Mouse (Mus musculus): ENCODE results near the gene Cars2. TPM values are rescaled to one million over a fixed set of nuclear protein-coding genes. Genes with fewer than 3 reads are reported as not detected.
"Not testable (repeated sequence)": the region's sequence is repeated elsewhere in the genome, so short reads cannot be mapped to it uniquely, and the experiment has no call there.

Cars2 gene
- polyA plus RNA-seq, 1 experiment from 2014 or later = 23.8 TPM

GRCm38 (mm10) chr8:11477811-11478761 lies 72.5 kb downstream of the Cars2 start, which contains the start of gene Rab20:
TSS of gene Rab20 (minus strand) at chr8:11478710.
- peak within 1 kb of the TSS; percentile 75 for H3K4me2 ChIP-seq (replicated peaks)
- H3K9me3 ChIP-seq = no peaks in the 10 kb centered on the region
- ATAC-seq = peak; percentile 74
- H3K4me3 ChIP-seq (replicated peaks) = peak within 1 kb of the TSS; percentile 44
- no peaks in the 10 kb centered on the region for H3K36me3 ChIP-seq
- H3K27ac ChIP-seq = no peak within 1 kb of the TSS
- peaks cover 21% of the 10 kb centered on the region for H3K4me1 ChIP-seq (replicated peaks)
- H3K9ac ChIP-seq (replicated peaks) = peak within 1 kb of the TSS; percentile 24; the same call in 1 of the 2 replicates
- WGBS = under 1% methylated on average over 65 of the region's 69 CpGs
- H3K27me3 ChIP-seq = peaks cover 91% of the 10 kb centered on the region

DNA sequence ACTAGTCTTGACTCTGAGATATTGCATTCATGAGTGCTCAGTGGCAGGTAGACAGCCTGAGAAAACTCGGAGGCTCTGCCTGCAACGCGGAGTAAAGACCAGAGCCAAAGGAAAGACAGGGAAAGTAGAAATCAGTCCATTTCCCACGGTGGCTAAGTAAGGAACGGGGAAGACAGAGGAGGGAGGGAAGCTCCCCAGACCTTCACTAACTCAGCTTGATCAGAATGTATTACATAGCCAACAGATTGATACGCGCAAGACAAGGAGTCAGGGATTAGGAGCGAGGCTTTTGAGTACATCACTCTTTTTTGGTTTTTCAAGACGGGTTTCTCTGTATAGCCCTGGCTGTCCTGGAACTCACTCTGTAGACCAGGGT lies 73.4 kb downstream of the Cars2 start:
- Histone ChIP-seq H3K9me3 (no peaks in the 10 kb centered on the region), H3K4me3 (replicated peaks) (peak overlapping the region; percentile 44), H3K36me3 (no peaks in the 10 kb centered on the region), H3K4me2 (replicated peaks) (peak overlapping the region; percentile 75), H3K27me3 (peaks cover 92% of the 10 kb centered on the region), H3K4me1 (replicated peaks) (peaks cover 21% of the 10 kb centered on the region), H3K27ac (no peak overlapping the region), H3K9ac (replicated peaks) (no peak overlapping the region)
- WGBS = 6% methylated on average over 9 of the region's 9 CpGs
- no peak for ATAC-seq

GRCm38 (mm10) chr8:11476338-11477177 lies 74.0 kb downstream of the Cars2 start:
- no peak for ATAC-seq
- H3K27ac ChIP-seq = no peak overlapping the region
- H3K27me3 ChIP-seq = peaks cover 89% of the 10 kb centered on the region
- WGBS = 5% methylated on average over 24 of the region's 24 CpGs
- H3K4me3 ChIP-seq (replicated peaks) = peak overlapping the region; percentile 11
- H3K4me1 ChIP-seq (replicated peaks) = peaks cover 21% of the 10 kb centered on the region
- H3K36me3 ChIP-seq = no peaks in the 10 kb centered on the region
- H3K9ac ChIP-seq (replicated peaks) = no peak overlapping the region
- peak overlapping the region; percentile 29 for H3K4me2 ChIP-seq (replicated peaks)
- no peaks in the 10 kb centered on the region for H3K9me3 ChIP-seq

DNA sequence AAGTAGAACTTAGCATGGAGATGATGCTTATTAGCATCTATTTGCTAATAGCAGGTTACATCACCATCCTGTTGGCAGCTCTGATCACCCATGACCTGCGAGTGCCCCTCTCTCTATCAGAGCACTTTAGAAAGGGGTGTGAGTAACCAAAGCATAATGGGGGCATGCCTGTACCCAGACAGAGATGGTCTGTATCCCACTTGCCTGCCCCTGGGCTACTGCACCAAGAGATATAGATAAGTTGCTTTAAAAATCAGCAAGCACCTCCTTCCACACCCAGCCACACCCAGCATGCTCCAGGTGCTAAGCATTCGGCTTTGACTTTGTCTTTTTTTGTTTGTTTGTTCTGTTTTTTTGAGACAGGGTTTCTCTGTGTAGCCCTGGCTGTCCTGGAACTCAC lies 74.7 kb downstream of the Cars2 start:
- Histone ChIP-seq H3K27me3 (peaks cover 84% of the 10 kb centered on the region), H3K4me1 (replicated peaks) (peaks cover 21% of the 10 kb centered on the region), H3K4me3 (replicated peaks) (no peak overlapping the region), H3K4me2 (replicated peaks) (no peak overlapping the region), H3K36me3 (no peaks in the 10 kb centered on the region), H3K27ac (no peak overlapping the region), H3K9me3 (no peaks in the 10 kb centered on the region), H3K9ac (replicated peaks) (no peak overlapping the region)
- no peak for ATAC-seq
- WGBS = 13% methylated on average over 2 of the region's 2 CpGs

- WGBS = 8% methylated on average over 9 of the region's 10 CpGs
- no peak overlapping the region for H3K9ac ChIP-seq (replicated peaks)
- no peaks in the 10 kb centered on the region for H3K36me3 ChIP-seq
- no peak overlapping the region for H3K27ac ChIP-seq
- H3K27me3 ChIP-seq = peaks cover 80% of the 10 kb centered on the region
- no peak overlapping the region for H3K4me2 ChIP-seq (replicated peaks)
- H3K4me3 ChIP-seq (replicated peaks) = no peak overlapping the region
- H3K4me1 ChIP-seq (replicated peaks) = peaks cover 21% of the 10 kb centered on the region
- H3K9me3 ChIP-seq = no peaks in the 10 kb centered on the region
- ATAC-seq = no peak
These were observed 75.2 kb downstream of the Cars2 start for GRCm38 (mm10) chr8:11475397-11475796.

- Histone ChIP-seq H3K27me3 (peaks cover 56% of the 10 kb centered on the region), H3K9ac (replicated peaks) (no peak overlapping the region)
- 43% methylated on average over 4 of the region's 4 CpGs for WGBS
These were observed 77.5 kb downstream of the Cars2 start for GRCm38 (mm10) chr8:11473072-11473471.

DNA sequence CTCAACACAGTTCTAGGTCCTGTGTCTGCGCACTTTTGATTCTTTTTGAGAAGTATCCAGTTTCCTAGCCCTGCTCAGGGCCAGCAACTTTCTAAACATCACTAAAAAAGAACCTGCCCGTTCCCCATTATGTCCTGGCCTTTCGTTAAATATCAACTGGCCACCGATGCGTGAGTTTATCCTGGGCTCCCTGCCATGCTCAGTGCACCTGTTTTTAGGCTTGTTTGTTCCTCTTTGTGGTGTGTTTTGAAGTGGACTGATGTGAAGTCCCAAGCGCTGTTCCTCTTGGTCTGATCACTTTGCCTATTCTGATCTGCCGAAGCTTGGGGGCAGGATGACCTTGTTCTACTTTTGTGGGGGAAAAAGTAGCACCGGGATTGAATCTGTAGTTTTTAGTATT lies 79.3 kb downstream of the Cars2 start:
- 42% methylated on average over 8 of the region's 8 CpGs for WGBS
- peaks cover 39% of the 10 kb centered on the region for H3K27me3 ChIP-seq
- no peak overlapping the region for H3K4me2 ChIP-seq (replicated peaks)
- H3K9ac ChIP-seq (replicated peaks) = no peak overlapping the region
- no peak overlapping the region for H3K27ac ChIP-seq
- no peak overlapping the region for H3K4me3 ChIP-seq (replicated peaks)
- ATAC-seq = no peak
- peaks cover 5% of the 10 kb centered on the region; the same call in 1 of the 2 replicates for H3K9me3 ChIP-seq
- no peaks in the 10 kb centered on the region for H3K36me3 ChIP-seq
- peaks cover 5% of the 10 kb centered on the region; the same call in 1 of the 2 replicates for H3K4me1 ChIP-seq (replicated peaks)

More at GRCm38 (mm10) chr8:11473072-11473471, 77.5 kb downstream of the Cars2 start:
- no peak for ATAC-seq
- H3K4me1 ChIP-seq (replicated peaks) = peaks cover 18% of the 10 kb centered on the region
- H3K27ac ChIP-seq = no peak overlapping the region
- no peaks in the 10 kb centered on the region for H3K36me3 ChIP-seq
- no peaks in the 10 kb centered on the region for H3K9me3 ChIP-seq
- H3K4me3 ChIP-seq (replicated peaks) = no peak overlapping the region
- H3K4me2 ChIP-seq (replicated peaks) = no peak overlapping the region

- WGBS = 73% methylated on average over 7 of the region's 7 CpGs
These were observed 79.9 kb downstream of the Cars2 start for GRCm38 (mm10) chr8:11470694-11471093.

GRCm38 (mm10) chr8:11469095-11469494 lies 81.5 kb downstream of the Cars2 start:
- no peak overlapping the region for H3K4me3 ChIP-seq (replicated peaks)
- H3K27ac ChIP-seq = no peak overlapping the region
- no peak overlapping the region for H3K4me2 ChIP-seq (replicated peaks)
- peaks cover 5% of the 10 kb centered on the region; the same call in 1 of the 2 replicates for H3K9me3 ChIP-seq
- no peaks in the 10 kb centered on the region for H3K36me3 ChIP-seq
- ATAC-seq = 0 out of 2 replicates have a peak, but pooled peaks have one; percentile 30
- H3K4me1 ChIP-seq (replicated peaks) = peaks cover 10% of the 10 kb centered on the region
- WGBS = 7% methylated on average over 3 of the region's 3 CpGs
- H3K9ac ChIP-seq (replicated peaks) = no peak overlapping the region
- H3K27me3 ChIP-seq = peaks cover 17% of the 10 kb centered on the region

More at GRCm38 (mm10) chr8:11470694-11471093, 79.9 kb downstream of the Cars2 start:
- Histone ChIP-seq H3K36me3 (no peaks in the 10 kb centered on the region), H3K4me1 (replicated peaks) (peaks cover 10% of the 10 kb centered on the region), H3K27ac (no peak overlapping the region), H3K9me3 (peaks cover 5% of the 10 kb centered on the region; the same call in 1 of the 2 replicates), H3K9ac (replicated peaks) (no peak overlapping the region), H3K4me3 (replicated peaks) (no peak overlapping the region), H3K27me3 (peaks cover 33% of the 10 kb centered on the region), H3K4me2 (replicated peaks) (no peak overlapping the region)
- no peak for ATAC-seq

GRCm38 (mm10) chr8:11466528-11466927 lies 84.1 kb downstream of the Cars2 start:
- not testable (repeated sequence) for H3K4me2 ChIP-seq (replicated peaks); H3K9ac ChIP-seq (replicated peaks); H3K36me3 ChIP-seq; H3K9me3 ChIP-seq; H3K27me3 ChIP-seq; H3K27ac ChIP-seq; ATAC-seq; H3K4me3 ChIP-seq (replicated peaks)
- WGBS = 75% methylated on average over 5 of the region's 5 CpGs
- peaks cover 10% of the 10 kb centered on the region for H3K4me1 ChIP-seq (replicated peaks)

- Histone ChIP-seq H3K4me2 (replicated peaks) (no peak overlapping the region), H3K36me3 (no peaks in the 10 kb centered on the region), H3K27me3 (no peaks in the 10 kb centered on the region), H3K27ac (no peak overlapping the region), H3K4me3 (replicated peaks) (no peak overlapping the region), H3K9ac (replicated peaks) (no peak overlapping the region), H3K4me1 (replicated peaks) (peaks cover 10% of the 10 kb centered on the region), H3K9me3 (peaks cover 5% of the 10 kb centered on the region; the same call in 1 of the 2 replicates)
- no peak for ATAC-seq
- WGBS = 89% methylated on average over 4 of the region's 4 CpGs
These were observed 85.0 kb downstream of the Cars2 start for GRCm38 (mm10) chr8:11465619-11466018.

GRCm38 (mm10) chr8:11464707-11464964 lies 85.9 kb downstream of the Cars2 start:
- 92% methylated on average over 3 of the region's 3 CpGs for WGBS
- no peak overlapping the region for H3K27ac ChIP-seq
- H3K27me3 ChIP-seq = no peaks in the 10 kb centered on the region
- no peak overlapping the region for H3K4me3 ChIP-seq (replicated peaks)
- H3K9ac ChIP-seq (replicated peaks) = no peak overlapping the region
- H3K4me1 ChIP-seq (replicated peaks) = peaks cover 10% of the 10 kb centered on the region
- no peaks in the 10 kb centered on the region for H3K36me3 ChIP-seq
- H3K9me3 ChIP-seq = peaks cover 5% of the 10 kb centered on the region; the same call in 1 of the 2 replicates
- H3K4me2 ChIP-seq (replicated peaks) = no peak overlapping the region
- ATAC-seq = no peak

Measured in midbrain, embryonic 13.5 days (tissue).